Mouse (Mus musculus): Measurements from ENCODE around the gene Igf1r. TPM values are rescaled to one million over a fixed set of nuclear protein-coding genes. Genes with fewer than 3 reads are reported as not detected.

Gene Igf1r
- polyA plus RNA-seq, 1 experiment from 2014 or later = 36.8 TPM

- Histone ChIP-seq H3K9me3 (no peaks in the 10 kb centered on the region), H3K4me1 (peaks cover 33% of the 10 kb centered on the region), H3K27ac (no peak overlapping the region), H3K4me3 (no peak overlapping the region), H3K36me3 (peaks cover 39% of the 10 kb centered on the region), H3K4me2 (replicated peaks) (no peak overlapping the region), H3K9ac (no peak overlapping the region), H3K27me3 (no peaks in the 10 kb centered on the region)
- 83% methylated on average over 5 of the region's 5 CpGs for WGBS
- ATAC-seq (ENCODE audit: low FRiP score, low read depth) = no peak
These were observed 279.9 kb downstream of the Igf1r start for GRCm38 (mm10) chr7:68232521-68232920.

DNA sequence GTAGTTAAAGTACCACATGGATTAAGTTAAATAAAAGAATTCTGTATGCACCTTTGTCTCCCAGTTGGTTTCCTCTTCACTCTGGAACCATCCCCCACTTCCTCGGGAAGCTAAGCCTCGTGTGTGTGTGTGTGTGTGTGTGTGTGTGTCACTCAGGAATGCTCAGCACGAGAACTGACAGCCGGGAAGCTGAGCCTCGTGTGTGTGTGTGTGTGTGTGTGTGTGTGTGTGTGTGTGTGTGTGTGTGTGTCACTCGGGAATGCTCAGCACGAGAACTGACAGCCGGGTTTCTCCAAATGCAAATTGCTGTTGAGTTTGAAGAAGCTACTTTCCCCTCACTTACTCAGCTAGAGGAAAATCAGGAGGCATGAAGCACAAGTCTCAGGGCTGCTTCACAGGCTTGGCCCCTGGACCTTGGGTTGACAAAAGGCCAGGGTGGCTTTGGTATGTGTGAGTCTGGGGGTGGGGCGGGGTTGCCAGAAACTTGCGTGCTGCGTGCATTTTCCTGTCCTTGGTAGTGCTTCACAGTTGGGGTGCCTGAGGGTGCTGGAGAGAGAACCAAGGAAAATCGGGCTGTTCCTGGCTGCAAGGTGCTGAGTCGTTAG is 281.1 kb downstream of the Igf1r start:
- Histone ChIP-seq H3K9me3 (no peaks in the 10 kb centered on the region), H3K4me2 (replicated peaks) (0 out of 2 replicates have a peak overlapping the region, but pooled peaks have one; percentile 21), H3K9ac (no peak overlapping the region), H3K4me1 (peaks cover 22% of the 10 kb centered on the region), H3K36me3 (peaks cover 28% of the 10 kb centered on the region), H3K4me3 (no peak overlapping the region), H3K27me3 (no peaks in the 10 kb centered on the region), H3K27ac (peak overlapping the region; percentile 52)
- ATAC-seq (ENCODE audit: low FRiP score, low read depth) = 0 out of 2 replicates have a peak, but pooled peaks have one; percentile 25
- 31% methylated on average over 13 of the region's 13 CpGs for WGBS

DNA sequence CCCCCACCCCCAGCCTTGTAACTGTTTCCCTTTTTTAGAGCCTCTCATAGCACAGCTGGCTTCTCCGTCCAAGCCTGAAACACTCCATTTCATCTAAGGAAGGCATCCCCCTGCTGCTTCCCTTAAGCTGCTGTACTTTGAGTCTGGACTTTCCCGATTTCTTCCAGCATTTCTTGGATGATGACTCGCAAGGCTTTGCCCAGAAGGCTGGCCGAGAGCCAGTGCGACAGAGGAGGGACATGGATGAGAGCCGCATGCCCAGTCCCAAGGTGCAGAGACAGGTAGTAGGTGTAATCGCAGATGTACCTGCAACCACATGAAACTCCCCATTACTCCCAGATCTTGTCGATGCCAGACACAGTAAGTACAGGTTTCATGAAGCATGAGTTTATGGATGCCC is 284.2 kb downstream of the Igf1r start:
- WGBS = 72% methylated on average over 8 of the region's 8 CpGs

GRCm38 (mm10) chr7:68239220-68239827 is 286.7 kb downstream of the Igf1r start:
- Histone ChIP-seq H3K9ac (no peak overlapping the region), H3K36me3 (no peaks in the 10 kb centered on the region), H3K4me1 (peaks cover 10% of the 10 kb centered on the region), H3K4me3 (no peak overlapping the region), H3K9me3 (no peaks in the 10 kb centered on the region), H3K4me2 (replicated peaks) (no peak overlapping the region), H3K27ac (no peak overlapping the region), H3K27me3 (no peaks in the 10 kb centered on the region)
- no peak for ATAC-seq (ENCODE audit: low FRiP score, low read depth)
- 58% methylated on average over 11 of the region's 11 CpGs for WGBS

More for the DNA sequence above, 284.2 kb downstream of the Igf1r start:
- no peak overlapping the region for H3K4me2 ChIP-seq (replicated peaks)
- no peak overlapping the region for H3K4me3 ChIP-seq
- no peak overlapping the region for H3K27ac ChIP-seq
- H3K36me3 ChIP-seq = no peaks in the 10 kb centered on the region
- no peaks in the 10 kb centered on the region for H3K27me3 ChIP-seq
- no peak overlapping the region for H3K9ac ChIP-seq
- no peaks in the 10 kb centered on the region for H3K9me3 ChIP-seq
- no peak for ATAC-seq (ENCODE audit: low FRiP score, low read depth)
- H3K4me1 ChIP-seq = peaks cover 27% of the 10 kb centered on the region

GRCm38 (mm10) chr7:68241205-68241604 is 288.6 kb downstream of the Igf1r start:
- Histone ChIP-seq H3K4me2 (replicated peaks) (no peak overlapping the region), H3K4me3 (no peak overlapping the region), H3K9ac (no peak overlapping the region), H3K4me1 (peaks cover 18% of the 10 kb centered on the region), H3K36me3 (no peaks in the 10 kb centered on the region), H3K27ac (no peak overlapping the region), H3K27me3 (no peaks in the 10 kb centered on the region), H3K9me3 (no peaks in the 10 kb centered on the region)
- WGBS = 92% methylated on average over 9 of the region's 9 CpGs
- ATAC-seq (ENCODE audit: low FRiP score, low read depth) = no peak

DNA sequence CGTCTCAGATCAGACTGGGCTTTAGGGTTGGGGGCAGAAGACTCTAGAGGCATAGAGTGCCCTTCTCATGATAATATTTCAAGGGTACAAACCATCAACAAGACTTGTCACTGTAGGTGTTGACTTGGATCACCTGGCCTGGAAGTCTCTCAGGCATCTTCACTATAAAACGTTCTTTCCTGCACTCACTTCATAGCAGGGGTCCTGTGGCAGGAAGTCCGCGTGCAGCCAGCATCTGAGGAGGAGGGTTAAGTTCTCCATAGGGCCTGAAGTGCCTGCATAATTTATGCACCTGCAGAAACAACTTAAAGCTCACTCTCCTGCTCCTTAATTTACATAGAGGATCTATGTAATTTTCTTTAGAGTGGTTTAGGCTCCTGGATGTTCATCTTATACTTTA is 293.1 kb downstream of the Igf1r start:
- 29% methylated on average over 4 of the region's 4 CpGs for WGBS
- ATAC-seq (ENCODE audit: low FRiP score, low read depth) = no peak

DNA sequence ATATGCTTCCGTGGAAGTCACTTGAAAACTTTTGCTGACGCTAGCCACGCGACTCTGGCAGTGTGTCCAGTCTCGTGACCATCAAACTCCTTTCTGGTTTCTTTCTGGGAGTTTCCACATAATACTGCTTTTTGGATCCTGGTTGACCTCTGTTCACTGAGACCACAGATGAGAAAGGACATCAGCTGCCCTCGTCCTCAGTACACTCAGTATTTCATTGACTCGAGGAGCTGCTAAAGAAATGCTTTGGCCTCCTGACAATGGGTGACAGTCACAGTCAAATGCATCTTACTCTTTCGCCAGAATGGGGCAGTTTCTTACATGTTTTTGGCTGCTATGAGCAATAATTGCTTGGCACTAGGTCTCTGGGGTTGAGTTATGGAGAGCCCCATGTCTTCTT is 293.6 kb downstream of the Igf1r start:
- Histone ChIP-seq H3K27ac (no peak overlapping the region), H3K36me3 (no peaks in the 10 kb centered on the region; the same call in 1 of the 2 replicates), H3K9me3 (peaks cover 4% of the 10 kb centered on the region; the same call in 1 of the 2 replicates), H3K4me2 (replicated peaks) (no peak overlapping the region), H3K9ac (no peak overlapping the region), H3K4me3 (no peak overlapping the region), H3K4me1 (peaks cover 12% of the 10 kb centered on the region), H3K27me3 (no peaks in the 10 kb centered on the region)
- WGBS = 40% methylated on average over 8 of the region's 8 CpGs
- ATAC-seq (ENCODE audit: low FRiP score, low read depth) = no peak

More for the DNA sequence above, 293.1 kb downstream of the Igf1r start:
- peaks cover 12% of the 10 kb centered on the region for H3K4me1 ChIP-seq
- H3K9ac ChIP-seq = no peak overlapping the region
- no peak overlapping the region for H3K27ac ChIP-seq
- no peaks in the 10 kb centered on the region for H3K27me3 ChIP-seq
- H3K4me3 ChIP-seq = no peak overlapping the region
- H3K9me3 ChIP-seq = peaks cover 4% of the 10 kb centered on the region; the same call in 1 of the 2 replicates
- H3K36me3 ChIP-seq = no peaks in the 10 kb centered on the region; the same call in 1 of the 2 replicates
- H3K4me2 ChIP-seq (replicated peaks) = no peak overlapping the region

DNA sequence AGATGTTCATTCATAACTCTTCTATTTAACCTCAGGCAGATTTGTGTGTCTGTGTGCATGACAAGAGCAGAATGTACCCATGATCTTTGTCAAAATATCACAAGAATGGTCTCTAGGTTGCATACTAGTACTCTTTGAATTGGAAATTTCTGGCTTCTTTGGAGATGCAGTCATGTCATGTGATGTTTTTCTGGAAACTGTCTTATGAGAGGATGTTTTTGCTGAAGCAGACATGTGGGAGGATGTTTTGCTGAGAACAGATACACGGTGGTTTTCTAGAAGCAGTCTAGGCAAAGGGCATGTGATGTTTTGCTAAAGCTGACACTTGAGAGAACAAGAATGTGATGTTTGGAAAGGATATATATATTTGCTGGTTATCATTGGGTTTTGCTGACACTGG is 297.8 kb downstream of the Igf1r start:
- no peak for ATAC-seq (ENCODE audit: low FRiP score, low read depth)
- 87% methylated on average over 1 of the region's 1 CpGs for WGBS

DNA sequence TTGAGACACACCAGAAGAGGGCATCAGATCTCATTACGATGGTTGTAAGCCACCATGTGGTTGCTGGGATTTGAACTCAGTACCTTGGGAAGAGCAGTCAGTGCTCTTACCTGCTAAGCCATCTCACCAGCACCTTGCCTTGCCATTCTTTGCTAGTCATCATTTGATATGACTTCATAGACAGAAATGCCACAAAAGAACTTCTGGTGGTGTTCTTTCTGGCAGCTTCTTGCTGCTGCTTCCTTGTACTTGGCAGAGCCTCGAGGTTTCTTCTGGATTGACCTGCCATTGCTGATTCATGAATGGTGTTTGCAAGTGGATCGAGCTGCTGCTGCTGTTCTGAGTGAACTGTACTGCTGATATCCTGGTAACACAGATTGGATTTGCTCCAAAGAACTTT is 298.3 kb downstream of the Igf1r start:
- no peak for ATAC-seq (ENCODE audit: low FRiP score, low read depth)
- H3K27me3 ChIP-seq = no peaks in the 10 kb centered on the region
- 93% methylated on average over 3 of the region's 3 CpGs for WGBS

More for the DNA sequence above, 297.8 kb downstream of the Igf1r start:
- H3K4me1 ChIP-seq = peaks cover 12% of the 10 kb centered on the region
- H3K4me3 ChIP-seq = no peak overlapping the region
- no peaks in the 10 kb centered on the region for H3K27me3 ChIP-seq
- H3K36me3 ChIP-seq = no peaks in the 10 kb centered on the region; the same call in 1 of the 2 replicates
- H3K27ac ChIP-seq = no peak overlapping the region
- peaks cover 4% of the 10 kb centered on the region; the same call in 1 of the 2 replicates for H3K9me3 ChIP-seq
- no peak overlapping the region for H3K9ac ChIP-seq
- H3K4me2 ChIP-seq (replicated peaks) = no peak overlapping the region

DNA sequence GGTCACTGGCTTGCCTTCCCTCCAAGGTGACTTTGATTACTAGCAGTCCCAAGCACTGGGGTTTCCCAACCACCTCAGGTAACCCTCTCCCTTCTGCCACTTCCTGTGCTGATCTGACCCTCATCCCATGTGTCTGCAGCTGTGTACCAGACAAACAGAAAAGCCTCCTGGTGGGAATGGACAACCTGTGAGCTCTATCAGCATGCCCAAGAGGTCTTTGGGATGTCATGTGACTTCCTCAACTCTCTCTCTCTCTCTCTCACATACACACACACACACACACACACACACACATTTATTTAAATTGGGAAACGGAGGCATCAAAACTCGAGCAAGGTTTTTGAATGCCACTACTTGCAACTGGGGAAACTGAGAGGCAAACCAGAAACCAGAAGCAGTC is 305.1 kb downstream of the Igf1r start:
- Histone ChIP-seq H3K4me2 (replicated peaks) (no peak overlapping the region), H3K9ac (no peak overlapping the region), H3K27me3 (no peaks in the 10 kb centered on the region), H3K36me3 (no peaks in the 10 kb centered on the region), H3K4me3 (no peak overlapping the region), H3K4me1 (peaks cover 26% of the 10 kb centered on the region), H3K9me3 (0 out of 2 replicates have a peak, but pooled peaks cover 3% of the 10 kb centered on the region), H3K27ac (peak overlapping the region; percentile 48; the same call in 1 of the 2 replicates)
- WGBS = 64% methylated on average over 2 of the region's 2 CpGs
- no peak for ATAC-seq (ENCODE audit: low FRiP score, low read depth)

More for the DNA sequence above, 298.3 kb downstream of the Igf1r start:
- no peaks in the 10 kb centered on the region; the same call in 1 of the 2 replicates for H3K36me3 ChIP-seq
- H3K9me3 ChIP-seq = peaks cover 4% of the 10 kb centered on the region; the same call in 1 of the 2 replicates
- H3K9ac ChIP-seq = no peak overlapping the region
- peaks cover 7% of the 10 kb centered on the region for H3K4me1 ChIP-seq
- no peak overlapping the region for H3K4me2 ChIP-seq (replicated peaks)
- no peak overlapping the region for H3K4me3 ChIP-seq
- H3K27ac ChIP-seq = no peak overlapping the region

DNA sequence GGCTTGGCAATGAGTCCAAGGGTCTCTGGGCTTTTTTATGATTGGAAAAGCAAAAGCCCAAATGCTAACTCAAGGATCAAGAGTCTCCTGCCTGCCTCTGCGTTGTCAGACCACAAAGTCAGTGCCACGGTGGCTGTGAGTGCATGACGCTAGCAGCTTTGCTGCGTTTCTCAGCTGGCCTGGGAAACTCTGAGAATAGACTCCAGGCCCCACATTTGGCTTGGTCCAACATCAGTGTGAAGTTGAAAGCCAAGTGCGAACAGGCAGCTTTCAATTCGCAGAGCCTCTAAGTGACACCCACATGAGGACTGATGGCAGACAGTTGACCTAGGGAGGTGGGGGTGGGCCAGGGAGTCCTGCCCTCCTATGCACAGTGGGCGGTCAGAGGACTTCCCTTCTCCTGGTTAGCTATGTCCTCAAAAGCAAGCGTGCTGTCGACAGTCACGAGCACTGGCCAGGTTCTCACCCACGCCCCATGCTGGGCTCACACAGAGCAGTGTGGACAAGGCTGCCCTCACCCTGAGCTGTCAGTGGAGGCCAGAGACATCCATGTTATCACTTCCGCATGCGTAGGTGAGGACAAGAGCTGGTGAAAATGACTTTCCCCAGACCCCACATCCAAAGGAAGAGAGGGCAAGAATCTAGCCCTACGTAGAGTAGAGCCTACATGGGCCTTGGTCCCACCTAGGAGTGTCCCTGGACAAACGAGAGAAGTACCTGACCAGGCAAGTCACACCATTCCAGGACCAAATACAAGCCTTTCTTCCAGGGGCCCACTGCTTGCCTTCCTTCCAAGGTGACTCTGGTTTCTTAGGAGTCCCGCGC is 305.9 kb downstream of the Igf1r start:
- Histone ChIP-seq H3K4me3 (no peak overlapping the region), H3K9me3 (0 out of 2 replicates have a peak, but pooled peaks cover 3% of the 10 kb centered on the region), H3K36me3 (no peaks in the 10 kb centered on the region), H3K4me1 (peaks cover 32% of the 10 kb centered on the region), H3K9ac (no peak overlapping the region), H3K27me3 (no peaks in the 10 kb centered on the region), H3K4me2 (replicated peaks) (no peak overlapping the region), H3K27ac (peak overlapping the region; percentile 48)
- ATAC-seq (ENCODE audit: low FRiP score, low read depth) = no peak
- 74% methylated on average over 17 of the region's 17 CpGs for WGBS

Data from limb, embryonic 13.5 days (tissue).